Mouse (Mus musculus) heart, adult 9 months (tissue): ENCODE measurements at regions not wholly inside any gene's neighbourhood (a gene's known extent, or its start where the extent isn't known, plus 50 kb on each side); places are given as distances from the start of the nearest gene placed in this dataset.

Source experiments
- DNase-seq, 2 experiments: peaks; one replicate each; pipeline ENCODE4 v3.0.0; 2022; ENCODE audit warnings: low spot score in 2 of 2

GRCm38 (mm10) chr2:161177355-161178021 lies 68.6 kb upstream of the Chd6 start:
- DNase-seq, result peak; percentile 52 to 76

- no peak for DNase-seq
Observed at GRCm38 (mm10) chr2:161166681-161167080, 57.8 kb upstream of the Chd6 start.

- no peak for DNase-seq
Observed at GRCm38 (mm10) chr2:161165495-161165894, 56.6 kb upstream of the Chd6 start.

GRCm38 (mm10) chr2:161164320-161164719 lies 55.4 kb upstream of the Chd6 start:
- no peak for DNase-seq
